Mouse (Mus musculus) lung, adult 2 months (tissue): ENCODE results near the gene Jtb. TPM values are rescaled to one million over a fixed set of nuclear protein-coding genes. Genes with fewer than 3 reads are reported as not detected.

Experiments
- DNase-seq: peaks from one replicate; pipeline ENCODE4 v3.0.0; 2022
- H3K4me1 ChIP-seq: fragments of 200-500 bp; 2 replicates; pipeline ENCODE4 v1.6.1; 2011; ENCODE audit warnings: low read length; ENCODE audit not compliant: control insufficient read depth, insufficient read depth
- H3K4me3 ChIP-seq: fragments of 200-500 bp; replicated peaks from 2 replicates; pipeline ENCODE3; 2011; ENCODE audit warnings: low read depth, mild to moderate bottlenecking, control low read depth, low read length; ENCODE audit errors: extremely low read depth
- CTCF ChIP-seq: fragments of 200-500 bp; IDR thresholded peaks from 2 replicates; pipeline ENCODE4 v1.5.1; 2011; ENCODE audit warnings: mild to moderate bottlenecking, low read length, control low read depth; ENCODE audit not compliant: insufficient read depth
- POLR2A ChIP-seq: fragments of 200-500 bp; IDR thresholded peaks from 2 replicates; pipeline ENCODE4 v1.6.1; 2011; ENCODE audit warnings: low read depth, mild to moderate bottlenecking, control low read depth, low read length, borderline replicate concordance; ENCODE audit errors: extremely low read depth
- WGBS: fragments of 180-500 bp; shearing (Covaris S2); methylation state at CpG from one replicate; pipeline ENCODE4 v1.1.7; 2018; 5-methylcytosine and 5-hydroxymethylcytosine counted together
- polyA plus RNA-seq: library from polyadenylated mRNA; depleted of rRNA; stranded (reverse); fragments of >200 nt; gene quantifications from 2 replicates; pipeline ENCODE4 v1.2.3, GENCODE M21; 2012

The Jtb gene
- polyA plus RNA-seq, 1 experiment, result 49.4 TPM

- Histone ChIP-seq H3K4me3 (no peak overlapping the region), H3K4me1 (peaks cover 9% of the 10 kb centered on the region)
- no peak for DNase-seq
- TF ChIP-seq POLR2A (no peak), CTCF (no peak)
- WGBS, result 17% methylated on average over 5 of the region's 5 CpGs
Measured at GRCm38 (mm10) chr3:90221123-90221522, 10.3 kb upstream of the Jtb start.

DNA sequence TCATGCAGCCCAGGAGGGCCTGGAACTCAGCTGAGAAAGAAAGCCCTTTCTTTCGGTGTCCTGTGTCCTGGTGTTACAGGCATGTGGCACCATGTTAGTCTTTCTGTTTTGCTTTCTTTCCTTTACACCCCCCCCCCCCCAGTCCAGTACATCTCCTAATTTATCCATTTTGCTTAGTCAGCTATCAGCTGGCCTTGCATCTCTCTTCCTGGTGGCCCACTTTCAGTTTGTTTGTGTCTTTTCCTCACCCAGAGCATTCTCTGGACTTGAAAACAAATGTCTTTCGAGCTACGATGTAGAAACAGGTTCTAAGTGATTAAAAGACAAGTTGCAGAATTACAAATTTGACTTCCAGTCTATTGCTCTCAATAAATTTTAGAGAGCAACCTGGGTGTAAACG, 8.9 kb upstream of the Jtb start:
- H3K4me3 ChIP-seq, result no peak overlapping the region

GRCm38 (mm10) chr3:90222941-90223340, 8.5 kb upstream of the Jtb start:
- WGBS, result 51% methylated on average over 3 of the region's 3 CpGs
- Histone ChIP-seq H3K4me1 (peaks cover 9% of the 10 kb centered on the region), H3K4me3 (no peak overlapping the region)
- no peak for TF ChIP-seq POLR2A
- TF ChIP-seq CTCF, result no peak
- DNase-seq, result no peak

More for the DNA sequence above, 8.9 kb upstream of the Jtb start:
- H3K4me1 ChIP-seq, result peaks cover 9% of the 10 kb centered on the region
- TF ChIP-seq CTCF (no peak), POLR2A (no peak)
- DNase-seq, result no peak
- 73% methylated on average over 4 of the region's 4 CpGs for WGBS

GRCm38 (mm10) chr3:90224331-90224730, 7.1 kb upstream of the Jtb start:
- Histone ChIP-seq H3K4me3 (no peak overlapping the region), H3K4me1 (peaks cover 9% of the 10 kb centered on the region)
- WGBS, result 82% methylated on average over 10 of the region's 10 CpGs
- TF ChIP-seq CTCF (no peak), POLR2A (no peak)
- no peak for DNase-seq

DNA sequence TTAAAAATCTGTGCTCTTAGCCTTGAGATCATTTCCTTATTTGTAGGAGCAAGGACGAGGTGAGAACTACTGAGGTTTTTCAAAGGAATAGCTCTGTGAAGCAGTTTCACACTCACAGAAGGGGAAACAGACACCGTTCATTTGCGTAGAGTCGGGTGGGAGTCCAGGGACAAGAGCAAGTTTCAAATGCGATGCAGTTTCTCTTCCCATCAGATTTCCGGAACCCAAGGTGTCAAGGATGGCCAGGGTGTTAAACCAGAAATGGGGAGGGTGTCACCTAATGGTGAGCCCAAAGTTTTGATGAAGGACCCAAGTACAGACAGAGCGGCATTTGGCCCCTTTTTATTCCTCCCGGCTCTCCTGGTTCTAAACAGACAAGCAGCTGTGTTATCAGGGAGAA, 322 bp upstream of the Jtb start:
- Histone ChIP-seq H3K4me1 (no peaks in the 10 kb centered on the region), H3K4me3 (peak overlapping the region; percentile 72)
- 11% methylated on average over 8 of the region's 8 CpGs for WGBS
- no peak for DNase-seq
- no peak for TF ChIP-seq CTCF
- TF ChIP-seq POLR2A, result no peak

GRCm38 (mm10) chr3:90241251-90241650, 9.9 kb downstream of the Jtb start:
- 90% methylated on average over 2 of the region's 2 CpGs for WGBS
- DNase-seq, result no peak
- Histone ChIP-seq H3K4me3 (no peak overlapping the region), H3K4me1 (peaks cover 2% of the 10 kb centered on the region; the same call in 1 of the 2 replicates)
- TF ChIP-seq POLR2A (no peak), CTCF (no peak)

- TF ChIP-seq CTCF (no peak), POLR2A (no peak)
- DNase-seq, result no peak
- WGBS, result 86% methylated on average over 10 of the region's 10 CpGs
- Histone ChIP-seq H3K4me1 (peaks cover 2% of the 10 kb centered on the region; the same call in 1 of the 2 replicates), H3K4me3 (no peak overlapping the region)
Measured at GRCm38 (mm10) chr3:90241669-90242358, 10.4 kb downstream of the Jtb start.

DNA sequence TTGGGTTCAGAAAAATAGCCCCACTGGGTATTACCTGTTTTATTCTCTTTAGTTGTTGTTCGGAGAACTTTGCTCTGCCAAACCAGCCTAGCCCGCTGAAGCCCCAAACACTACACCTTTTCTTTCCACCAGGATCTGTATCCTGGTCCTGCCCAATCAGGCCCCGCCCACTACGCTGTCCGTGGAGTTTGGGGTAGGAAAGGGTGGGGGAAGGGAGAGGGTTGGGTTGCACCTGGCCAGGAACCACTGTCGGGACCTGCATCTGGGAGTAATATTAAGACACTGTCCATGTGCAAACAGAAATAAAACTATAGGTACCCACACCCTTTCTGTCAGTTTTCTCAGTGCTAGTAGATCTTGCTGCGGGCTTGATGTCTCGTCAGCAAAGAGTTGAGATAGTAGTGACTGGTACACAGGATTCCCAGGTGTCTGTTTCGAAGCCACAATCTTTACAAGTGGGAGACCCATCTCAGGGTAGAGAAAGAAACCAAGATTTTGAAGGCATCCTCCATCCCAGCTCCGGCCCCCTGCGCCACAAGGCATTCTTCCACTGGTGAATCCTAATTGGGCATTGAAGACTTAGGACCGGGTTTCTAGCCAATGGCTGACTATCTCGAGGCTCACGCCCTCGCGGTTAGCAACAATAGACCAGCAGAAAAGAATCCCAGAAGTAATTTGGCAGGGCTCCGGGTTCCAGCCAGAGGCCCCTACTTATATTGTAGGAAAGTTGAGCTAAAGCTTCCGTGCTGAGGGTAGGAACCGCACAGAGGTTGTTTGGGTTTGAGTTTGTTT, 11.8 kb downstream of the Jtb start, which contains the start of gene Creb3l4:
Gene Creb3l4 (minus strand): TSS at position 529 of the 792 bp plus-strand sequence.
- Histone ChIP-seq H3K4me3 (peak within 1 kb of the TSS; percentile 45), H3K4me1 (peaks cover 2% of the 10 kb centered on the region; the same call in 1 of the 2 replicates)
- 17% methylated on average over 19 of the region's 19 CpGs for WGBS
- DNase-seq, result peak; percentile 61
- TF ChIP-seq CTCF, result no peak

DNA sequence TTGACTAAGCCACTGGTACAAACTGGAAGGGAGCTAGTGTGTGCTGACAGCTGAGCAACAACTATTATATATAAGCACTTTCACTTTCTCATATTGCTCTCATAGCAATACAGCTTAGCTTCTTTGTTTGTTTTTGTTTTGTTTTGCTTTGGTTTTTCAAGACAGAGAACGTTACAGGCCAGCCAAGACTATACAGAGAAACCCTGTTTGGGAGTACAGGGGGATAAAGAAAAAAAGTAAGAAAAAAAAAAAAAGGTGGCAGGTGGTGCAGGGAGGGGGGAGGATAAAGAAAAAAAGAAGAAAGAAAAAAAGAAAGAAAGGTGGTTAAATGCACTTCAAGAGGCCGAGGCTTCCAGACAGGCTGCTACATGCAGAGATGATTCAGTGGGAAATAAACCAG, 14.0 kb downstream of the Jtb start:
- DNase-seq, result no peak
- Histone ChIP-seq H3K4me1 (peaks cover 6% of the 10 kb centered on the region), H3K4me3 (no peak overlapping the region)
- 41% methylated on average over 2 of the region's 2 CpGs for WGBS
- TF ChIP-seq POLR2A, result no peak
- no peak for TF ChIP-seq CTCF

DNA sequence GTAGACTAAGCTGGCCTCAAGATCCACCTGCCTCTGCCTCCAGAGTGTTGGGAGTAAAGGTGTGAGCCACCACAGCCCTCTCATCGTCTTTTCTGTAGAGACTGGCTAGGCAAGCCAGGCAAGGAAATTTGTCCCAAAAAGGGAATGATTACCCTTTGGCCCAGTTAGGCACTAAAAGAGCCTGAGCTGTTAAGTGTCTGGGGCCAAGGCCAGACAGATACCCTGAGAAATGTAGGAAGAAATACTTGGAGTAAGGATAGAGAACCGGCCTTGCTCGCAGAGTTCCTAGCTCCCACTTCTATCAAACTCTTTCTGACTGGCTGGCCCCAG, 16.2 kb downstream of the Jtb start:
- TF ChIP-seq POLR2A, result no peak
- no peak for TF ChIP-seq CTCF
- 3% methylated on average over 3 of the region's 3 CpGs for WGBS
- DNase-seq, result no peak
- H3K4me3 ChIP-seq, result peak overlapping the region; percentile 72
- H3K4me1 ChIP-seq, result peaks cover 6% of the 10 kb centered on the region
